Mouse (Mus musculus) layer of hippocampus, adult 18-20 months (tissue): ENCODE results near the gene Hdac5. TPM values are rescaled to one million over a fixed set of nuclear protein-coding genes. Genes with fewer than 3 reads are reported as not detected.

Source experiments
- DNase-seq, 2 experiments: peaks; one replicate each; pipeline ENCODE4 v3.0.0; 2022; ENCODE audit warnings: low spot score in 2 of 2
- total RNA-seq, 2 experiments: library from RNA; stranded (reverse); gene quantifications; 2 replicates each; pipeline ENCODE4 v1.2.3; 2021

Hdac5 gene
- total RNA-seq, 2 experiments from 2014 or later, result 258 to 266 TPM

DNA sequence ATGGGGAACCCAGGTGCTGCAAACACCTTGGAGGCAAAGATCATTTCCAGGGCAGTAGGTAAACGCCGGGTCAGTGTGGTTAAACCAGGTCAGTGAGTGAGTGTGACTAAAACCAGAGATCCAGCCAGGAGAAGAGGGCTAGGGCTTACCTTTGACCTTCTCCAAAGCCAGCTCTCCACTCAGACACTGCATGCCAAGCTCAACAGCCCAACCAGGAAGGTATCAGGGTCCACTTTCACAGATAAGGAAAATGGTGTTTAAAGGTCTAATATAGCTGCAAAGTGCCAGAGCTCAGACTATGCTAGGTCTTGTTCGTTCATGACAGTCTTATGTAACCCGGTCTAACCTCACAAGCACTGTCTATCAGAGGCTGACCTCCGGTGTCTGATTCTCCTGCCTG is 11.3 kb upstream of the Hdac5 start:
- no peak for DNase-seq

DNA sequence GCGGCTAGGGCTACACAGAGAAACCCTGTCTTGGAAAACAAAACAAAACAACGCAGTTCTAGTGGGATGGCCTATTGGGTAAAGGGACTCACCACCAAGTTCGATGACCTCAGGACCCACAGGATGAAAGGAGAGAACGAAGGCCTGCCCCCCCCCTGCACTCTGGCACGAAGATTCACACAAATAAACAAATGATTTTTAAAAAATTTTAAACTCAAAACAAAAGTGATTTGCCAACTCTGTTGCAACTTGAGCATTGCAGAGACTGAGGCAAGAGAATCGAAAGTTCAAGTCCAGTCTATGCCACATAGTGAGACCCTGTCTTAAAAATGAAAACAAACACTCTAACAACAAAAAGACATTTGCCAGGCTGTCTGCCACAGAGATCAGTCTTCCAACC is 10.7 kb upstream of the Hdac5 start:
- DNase-seq, result no peak

DNA sequence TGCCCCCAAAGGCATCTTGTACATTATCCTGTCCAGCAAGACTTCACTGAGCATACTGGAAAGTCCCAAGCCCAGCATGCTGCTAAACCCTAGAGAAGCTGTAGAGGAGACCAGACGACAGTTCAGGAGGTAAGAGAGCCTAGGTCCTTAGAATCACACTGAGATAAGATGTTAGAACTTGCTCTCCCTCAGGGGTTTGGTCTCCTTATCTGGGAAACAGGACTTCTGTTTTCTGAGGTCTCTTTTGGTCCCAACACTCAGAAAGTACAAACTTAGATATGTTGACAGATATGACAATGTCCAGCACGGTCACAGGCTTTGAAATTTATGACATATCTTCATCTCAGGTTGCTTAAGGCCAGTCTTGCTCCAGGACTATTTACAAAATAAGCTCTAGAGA is 6.1 kb upstream of the Hdac5 start:
- no peak for DNase-seq

DNA sequence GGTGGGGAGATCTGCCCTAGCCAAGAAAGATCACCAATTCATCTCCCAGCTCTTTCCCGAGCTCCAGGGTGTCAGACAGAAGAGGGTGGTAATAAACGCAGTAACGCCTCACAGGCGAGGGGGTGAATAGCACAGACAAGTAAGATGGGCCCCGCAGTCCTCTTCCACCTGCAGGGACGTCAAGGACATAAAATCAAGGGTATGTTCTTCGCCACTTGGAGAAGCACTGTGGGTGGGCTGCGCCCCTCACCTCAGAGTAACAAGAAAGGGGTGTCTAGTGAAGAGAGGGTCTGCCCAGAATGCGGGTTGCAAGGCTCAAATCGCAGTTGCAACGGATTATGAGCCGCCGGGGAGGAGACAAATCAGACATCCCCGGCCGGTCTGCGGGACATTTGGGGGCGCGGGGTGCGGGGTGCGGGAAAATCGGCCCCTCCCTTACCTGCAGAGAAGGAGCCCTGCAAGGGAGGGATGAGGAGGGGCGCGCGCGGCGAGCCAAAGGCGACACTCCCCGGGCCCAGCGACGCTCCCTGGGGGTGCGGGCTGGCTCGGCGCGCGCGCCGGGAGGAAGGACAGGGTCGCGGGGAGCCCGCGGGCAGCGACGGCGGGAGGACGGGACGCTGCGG is 524 bp downstream of the Hdac5 start:
- DNase-seq, result peak in 1 of 2 experiments; percentile 52

DNA sequence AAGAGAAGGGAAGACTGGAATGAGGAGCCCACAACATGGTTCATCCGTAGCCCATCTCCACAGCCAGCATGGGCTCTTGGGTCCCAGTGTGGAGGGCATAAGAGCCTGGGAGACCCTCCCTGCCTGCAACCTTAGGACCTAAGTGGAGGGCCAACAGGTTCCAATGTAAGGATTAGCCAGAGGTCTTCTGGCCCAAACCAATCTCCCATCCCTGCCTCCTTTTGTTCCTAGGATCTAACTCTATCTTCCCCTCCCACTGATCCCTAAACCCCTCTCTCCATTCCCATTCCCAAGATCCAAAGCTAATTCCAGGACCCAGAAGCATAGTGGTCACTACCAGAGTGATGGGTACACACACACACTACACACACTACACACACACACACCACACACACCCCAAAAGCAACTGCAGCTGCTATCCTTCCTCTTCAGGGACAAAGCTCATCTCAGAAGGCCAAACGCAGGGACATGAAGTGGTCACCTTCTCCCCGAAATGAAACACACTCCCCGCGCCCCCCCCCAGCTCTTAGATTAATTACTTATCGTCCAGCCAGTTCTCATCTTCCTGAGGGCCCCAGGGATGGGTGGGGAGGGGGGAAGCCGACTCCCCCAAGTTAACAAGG is 1.2 kb downstream of the Hdac5 start:
- no peak for DNase-seq

DNA sequence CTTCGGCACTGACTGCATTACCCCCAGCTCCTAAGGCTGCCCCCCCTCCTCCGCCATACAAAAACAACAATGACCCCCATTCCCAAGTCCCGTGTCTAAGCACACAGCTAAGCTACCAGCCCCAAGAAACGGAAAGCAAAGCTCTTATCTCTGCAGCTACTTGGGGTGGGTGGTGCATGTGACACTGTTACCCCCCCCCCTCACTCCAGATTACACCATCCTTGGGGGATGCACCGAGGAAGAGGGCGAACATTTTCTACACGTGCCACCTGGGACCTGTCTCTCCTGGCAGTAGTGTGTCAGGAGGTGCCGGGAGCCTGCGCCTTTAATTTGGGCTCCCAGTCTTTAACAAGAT is 1.8 kb downstream of the Hdac5 start:
- no peak for DNase-seq

DNA sequence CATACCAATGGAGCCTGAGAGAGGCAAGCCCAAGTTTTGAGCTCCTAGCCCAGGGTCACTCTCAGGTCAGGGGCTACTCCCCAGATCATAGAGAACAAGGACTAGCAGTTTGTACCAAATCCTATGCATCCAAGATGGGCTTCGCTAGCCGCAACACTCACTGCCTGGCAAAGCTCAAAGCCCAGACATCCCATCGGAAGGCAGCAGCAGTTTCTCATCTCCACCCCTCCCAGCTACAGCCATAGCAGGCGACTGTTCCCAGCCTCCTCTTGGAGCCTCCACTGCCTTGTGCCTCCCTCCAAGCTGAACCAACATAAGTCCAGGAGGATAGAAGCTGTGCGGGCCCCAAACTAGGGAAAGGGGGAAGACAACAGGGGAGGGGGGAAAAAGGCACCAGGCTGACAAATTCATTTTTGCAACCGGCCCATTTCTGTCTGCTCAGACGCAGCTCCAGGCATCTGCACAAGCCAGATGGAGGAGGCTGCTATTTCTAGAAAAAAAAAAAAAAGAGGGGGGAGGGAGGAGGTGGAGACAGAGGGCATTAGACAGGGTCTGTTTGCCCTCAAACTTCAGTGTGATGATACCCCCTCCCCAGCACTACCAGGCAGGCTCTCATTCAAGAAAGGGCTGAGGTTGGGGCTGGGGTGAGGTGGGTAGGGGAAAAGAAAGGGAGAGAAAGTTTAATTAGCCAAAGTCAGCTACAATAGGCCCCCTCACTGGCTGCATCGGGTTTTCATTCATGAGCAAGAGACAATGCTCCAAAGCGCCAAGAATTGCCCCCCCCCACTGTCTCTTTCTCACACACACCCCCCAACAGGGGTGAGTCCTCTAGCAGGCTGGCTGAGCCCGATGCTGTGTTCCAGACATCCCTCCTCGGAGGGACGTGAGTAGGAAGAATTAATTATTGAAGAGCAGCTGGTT is 2.4 kb downstream of the Hdac5 start:
- DNase-seq, result peak in 1 of 2 experiments; percentile 58

DNA sequence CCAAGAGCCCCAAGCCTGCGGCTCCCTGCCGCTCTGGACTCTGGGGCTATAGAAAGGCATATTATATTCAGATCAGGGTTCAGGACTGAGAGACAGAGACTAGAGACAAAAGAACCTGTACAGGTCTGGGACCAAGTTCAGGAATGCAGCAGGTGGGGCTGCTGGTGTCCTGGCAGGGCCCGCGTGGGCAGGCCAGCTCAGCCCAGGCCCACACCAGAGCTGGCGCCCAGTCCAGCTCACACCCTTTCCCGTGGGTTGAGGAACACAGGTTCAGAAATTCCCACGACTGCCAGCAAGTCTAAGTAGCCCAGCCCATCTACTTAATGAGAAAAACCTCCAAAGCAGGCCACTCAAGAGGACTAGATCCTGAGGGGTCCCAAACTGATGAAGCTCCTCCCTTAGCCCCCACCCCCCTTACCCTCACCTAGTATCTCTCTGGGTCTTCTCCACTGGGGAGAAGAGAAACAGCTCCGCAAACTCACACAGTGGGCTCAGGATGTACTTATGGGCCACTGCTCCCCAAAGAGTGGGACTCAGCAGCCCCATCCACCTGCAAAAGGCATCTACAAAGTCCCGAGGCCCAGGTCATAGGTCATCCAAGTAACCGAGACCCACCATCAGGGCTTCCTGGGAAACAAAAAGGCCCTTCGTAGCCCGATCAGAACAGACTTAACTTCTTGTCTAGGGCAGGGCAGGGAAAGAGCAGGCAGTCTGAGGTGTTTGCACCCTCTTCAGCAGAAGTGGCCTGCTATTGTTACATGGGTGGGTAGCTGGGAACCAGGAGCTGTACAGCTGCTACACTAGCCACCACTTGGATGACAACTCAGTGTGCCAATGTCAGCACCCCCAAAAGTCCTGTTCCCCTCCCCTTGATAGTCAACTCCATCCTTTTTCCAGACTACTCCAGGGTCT is 3.6 kb downstream of the Hdac5 start:
- DNase-seq, result no peak

DNA sequence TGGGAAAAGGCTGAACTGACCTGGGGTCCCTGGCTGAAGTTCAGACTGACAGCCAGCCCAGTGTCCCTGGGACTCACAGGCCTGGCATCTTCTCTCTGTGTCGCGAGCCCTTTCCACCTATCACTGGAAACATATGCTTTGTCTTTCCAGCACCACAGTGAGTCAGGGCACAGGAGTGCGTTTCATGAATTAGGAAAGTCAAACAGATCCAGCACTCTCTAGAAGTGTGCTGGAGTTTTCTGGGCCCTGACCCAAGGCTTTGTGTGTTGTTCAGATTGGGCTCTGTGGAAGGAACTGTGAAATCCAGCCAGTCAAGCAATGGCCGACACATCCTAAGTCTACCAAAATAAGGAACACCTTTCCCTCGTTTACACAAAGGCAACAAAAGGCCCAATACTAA is 4.7 kb downstream of the Hdac5 start:
- no peak for DNase-seq

DNA sequence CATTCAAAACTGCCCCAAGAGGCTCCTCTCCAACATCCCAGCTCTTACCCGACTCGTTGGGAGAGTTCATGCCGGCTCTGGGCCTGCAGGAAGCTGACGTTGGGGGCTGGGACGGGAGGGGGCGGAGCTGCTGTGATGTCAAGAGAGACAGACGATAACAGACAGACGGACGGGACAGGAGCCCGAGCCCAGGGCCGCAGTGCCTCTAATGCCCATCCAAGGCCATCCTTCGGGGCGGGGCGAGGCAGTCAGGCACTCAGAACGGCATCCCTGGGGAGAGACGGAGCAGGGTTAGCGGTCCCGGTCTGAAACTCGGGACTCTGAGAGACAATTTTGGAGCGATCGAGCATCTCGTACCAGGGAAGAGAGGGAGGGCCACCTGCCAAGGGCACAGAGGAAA is 5.3 kb downstream of the Hdac5 start:
- DNase-seq, result no peak

DNA sequence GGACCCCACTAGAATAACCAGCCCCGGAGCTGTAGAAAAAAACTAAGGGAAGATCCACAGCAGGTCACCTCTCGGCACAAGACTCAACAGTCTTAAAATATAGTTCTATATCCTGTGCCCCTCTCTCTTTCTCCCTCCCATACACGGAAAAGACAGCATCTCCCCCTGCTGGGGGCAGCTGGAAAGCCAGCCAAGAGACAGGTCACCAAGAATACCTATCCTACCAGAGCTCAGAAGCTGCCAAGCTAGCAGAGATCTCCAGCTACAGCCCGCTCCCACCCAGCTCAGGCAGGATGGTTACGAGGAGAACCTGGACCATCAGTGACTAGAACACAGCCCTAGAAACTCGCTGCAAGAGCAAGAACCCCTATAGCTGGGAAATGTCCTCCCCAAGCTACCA is 6.8 kb downstream of the Hdac5 start:
- DNase-seq, result no peak

DNA sequence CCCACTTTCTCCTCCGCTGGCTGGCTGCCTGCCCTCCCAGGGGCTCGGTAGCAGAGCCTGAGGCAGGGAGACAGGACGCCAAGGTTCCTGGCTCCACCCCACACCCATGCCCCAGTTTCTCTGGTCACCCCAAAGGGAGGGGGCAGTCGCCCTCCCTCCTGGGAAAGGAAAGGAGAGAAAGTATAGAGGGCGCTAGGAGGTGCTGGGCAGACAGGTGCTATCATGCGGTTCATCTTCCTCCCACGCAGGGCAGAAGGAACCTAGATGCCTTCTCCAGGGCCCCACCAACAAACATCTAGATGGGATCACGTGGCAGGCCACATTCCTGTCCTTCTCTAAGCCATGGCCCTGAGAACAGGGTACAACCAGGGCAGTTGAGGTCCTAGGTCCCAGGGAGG is 8.0 kb downstream of the Hdac5 start:
- no peak for DNase-seq

DNA sequence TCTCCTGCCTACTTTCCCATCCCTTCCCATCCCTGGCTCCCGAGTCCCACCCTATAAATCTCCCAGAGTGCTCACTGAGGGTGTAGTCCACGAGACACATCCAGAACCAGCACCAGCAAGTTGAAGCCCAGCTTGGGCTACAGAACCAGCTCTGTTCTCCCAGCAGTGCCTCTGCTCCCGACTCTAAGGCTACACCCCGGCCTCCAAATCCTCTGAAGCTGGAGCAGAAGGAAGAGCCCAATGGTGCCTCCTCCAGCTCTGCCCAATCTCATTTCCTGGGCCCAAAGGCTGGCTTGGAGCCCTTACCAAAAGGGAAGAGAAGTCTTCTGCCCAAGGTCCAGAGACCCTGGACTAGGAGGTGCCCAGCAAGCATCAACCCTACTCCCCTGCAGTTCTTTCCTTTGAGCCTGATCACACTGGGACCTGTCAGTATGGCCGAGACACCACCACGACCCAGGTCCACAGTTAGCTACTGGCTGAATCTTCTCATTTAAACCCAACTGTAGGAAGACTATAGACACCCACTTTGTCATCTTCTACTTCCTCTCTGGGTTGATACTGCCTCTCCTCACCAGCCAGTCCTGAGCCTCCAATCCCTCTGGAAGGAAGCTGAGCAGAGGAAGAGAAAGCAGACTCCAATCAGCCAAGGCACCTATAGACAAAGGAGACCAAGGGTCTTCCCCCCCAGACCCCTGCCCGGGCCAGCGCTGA is 8.6 kb downstream of the Hdac5 start:
- no peak for DNase-seq

DNA sequence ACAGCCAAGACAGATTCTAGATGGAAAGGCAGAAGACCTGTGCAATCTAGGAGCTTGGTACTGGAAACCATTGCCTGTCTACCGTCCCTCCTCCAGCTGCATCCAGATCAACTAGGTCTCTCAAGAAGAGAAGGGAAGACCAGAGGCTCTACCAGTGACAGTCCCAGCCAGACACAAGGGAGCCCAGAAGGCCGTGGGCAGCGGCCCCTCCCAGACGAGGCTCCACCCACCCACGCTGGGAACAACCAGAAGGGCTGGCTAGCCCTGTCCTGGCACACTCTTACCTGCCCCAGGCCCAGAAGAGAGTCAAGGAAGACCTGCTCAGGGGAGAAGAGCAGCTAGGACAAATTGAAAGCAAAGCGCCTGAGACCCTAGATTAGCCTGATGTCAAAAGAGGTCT is 9.5 kb downstream of the Hdac5 start:
- no peak for DNase-seq

DNA sequence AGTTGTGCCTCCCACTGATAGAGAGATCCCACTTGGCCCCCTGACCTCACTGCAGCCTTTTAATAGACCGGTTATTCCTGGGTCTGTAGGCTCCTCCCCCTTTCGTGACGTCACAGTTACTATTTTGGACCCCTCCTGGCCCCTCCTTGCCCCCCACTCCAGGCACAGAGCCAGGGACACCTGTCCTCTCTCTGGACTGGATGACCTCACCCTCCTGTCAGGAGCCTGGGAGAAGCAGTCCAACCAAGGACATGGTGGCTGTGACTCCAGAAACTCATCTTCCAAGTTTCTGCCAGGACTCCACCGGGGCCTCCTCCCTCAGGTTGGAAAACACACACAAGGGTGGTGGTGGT is 10.0 kb downstream of the Hdac5 start:
- DNase-seq, result no peak

DNA sequence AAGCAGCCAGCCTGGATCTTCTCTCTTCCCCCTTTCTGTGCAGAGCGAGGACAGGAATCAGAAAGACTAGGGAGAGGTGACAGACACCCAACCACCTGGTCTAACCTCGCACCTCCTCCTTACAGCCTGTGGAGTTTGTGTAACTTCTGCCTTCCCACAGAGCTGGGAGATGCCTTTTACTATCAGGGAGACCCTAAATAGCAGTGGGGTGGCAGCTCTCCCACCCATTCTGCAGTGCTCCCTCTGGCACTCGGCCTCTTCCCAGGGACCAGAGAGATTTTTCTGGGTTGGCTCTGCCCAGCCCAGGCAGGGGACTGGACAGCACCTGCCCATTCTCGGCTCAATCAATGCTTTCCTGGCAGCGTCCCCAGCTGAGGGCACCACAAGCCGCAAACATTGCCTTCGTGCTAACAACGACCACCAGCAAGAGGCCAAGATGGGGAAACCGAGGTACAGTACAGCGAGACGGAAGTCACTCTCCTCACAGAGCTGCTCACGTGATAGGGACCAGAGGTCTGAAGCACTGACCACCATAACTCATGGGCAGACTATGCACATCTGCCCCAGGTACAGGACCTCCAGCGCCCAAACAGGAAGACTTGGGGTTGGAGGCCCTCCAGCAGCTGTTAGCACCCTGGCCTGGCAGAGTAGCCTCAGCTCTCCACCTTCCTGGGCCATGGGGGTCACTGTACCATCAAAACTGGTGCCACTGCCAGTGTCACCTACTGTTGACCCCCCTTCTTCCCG is 10.5 kb downstream of the Hdac5 start:
- peak in 1 of 2 experiments; percentile 53 for DNase-seq

DNA sequence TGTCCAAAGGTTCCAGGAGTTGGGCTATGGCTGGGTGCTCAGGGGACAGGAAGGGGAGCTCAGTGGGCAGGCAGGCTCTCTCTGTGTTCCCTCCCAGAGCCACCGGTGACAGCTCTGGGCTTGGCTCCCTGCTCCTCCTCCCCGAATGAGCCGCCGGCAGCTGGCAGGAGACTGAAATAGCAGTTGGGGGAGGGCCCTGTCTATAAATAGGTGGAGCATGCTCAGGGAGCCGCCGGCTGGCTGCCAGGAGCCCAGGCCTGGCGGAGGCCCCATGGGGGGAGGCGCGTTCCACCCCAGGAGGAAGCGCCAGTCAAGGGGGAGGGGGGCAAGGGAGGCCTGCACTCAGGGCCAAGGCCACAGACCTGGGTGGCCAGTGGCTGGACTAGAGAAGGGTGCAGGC is 11.2 kb downstream of the Hdac5 start:
- peak; percentile 92 to 97 for DNase-seq

DNA sequence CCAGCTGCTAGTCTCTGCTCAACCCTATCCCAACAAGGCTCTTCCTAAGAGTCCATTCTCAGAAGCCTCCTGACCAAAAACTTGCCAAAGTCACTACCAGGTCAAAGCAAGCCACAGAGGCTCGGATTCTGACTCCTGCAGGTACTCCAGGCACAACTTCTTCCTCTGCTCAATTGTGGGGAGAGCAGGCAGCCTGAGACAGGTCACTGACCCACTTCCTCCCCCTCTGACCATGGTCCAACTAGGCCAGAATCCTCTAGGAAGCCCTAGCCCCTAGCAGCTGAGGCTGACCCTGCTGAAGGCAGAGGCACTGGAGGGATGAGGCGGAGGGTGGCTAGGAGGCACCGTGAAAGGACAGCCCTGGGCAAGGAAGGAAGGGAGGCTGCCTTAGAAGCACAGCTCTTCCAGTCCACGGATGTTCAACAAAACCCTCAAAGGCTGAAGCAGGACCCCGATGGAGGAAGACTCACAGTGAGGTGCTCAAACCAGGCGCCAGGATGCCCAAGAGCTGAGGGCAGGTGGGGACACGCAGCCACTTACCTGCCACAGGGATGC is 12.0 kb downstream of the Hdac5 start:
- DNase-seq, result no peak

DNA sequence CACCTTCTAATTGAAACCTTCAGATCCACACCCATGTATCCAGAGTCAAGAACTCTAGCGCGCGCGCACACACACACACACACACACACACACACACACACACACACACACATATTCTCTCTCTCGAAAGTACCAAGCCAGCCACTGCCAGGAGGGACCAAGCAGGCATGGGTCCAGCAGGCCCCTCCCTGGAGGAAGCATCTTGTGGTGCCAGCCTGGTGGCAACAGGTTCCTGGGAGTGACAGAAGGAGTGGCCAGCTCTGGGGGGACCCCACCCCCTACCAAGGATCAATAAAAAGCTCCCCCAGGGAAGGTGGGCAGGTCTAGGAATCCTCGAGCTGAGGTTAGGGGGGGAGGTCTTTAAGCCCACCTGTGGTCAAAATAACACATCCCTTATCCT is 12.6 kb downstream of the Hdac5 start:
- no peak for DNase-seq

DNA sequence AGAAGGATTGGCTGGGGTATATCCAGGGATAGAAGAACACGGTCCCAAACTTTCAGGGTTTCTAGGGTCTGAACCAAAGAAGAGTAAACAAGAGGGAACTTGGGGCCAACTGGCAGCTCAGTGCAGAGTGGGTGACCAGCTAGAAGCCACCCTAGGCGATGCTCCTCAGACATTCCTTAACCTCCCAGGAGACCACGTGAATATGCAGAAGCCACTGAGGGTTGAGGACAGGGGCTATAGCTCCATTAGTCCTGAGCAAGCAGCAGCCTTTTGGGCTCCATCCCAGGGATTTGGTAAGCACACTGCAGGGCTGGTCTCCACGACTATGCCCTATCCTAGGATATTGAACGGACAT is 13.1 kb downstream of the Hdac5 start:
- no peak for DNase-seq
